Mouse (Mus musculus) liver, adult 2 months (tissue): ENCODE measurements around the gene Pum1.

Source experiments
- CTCF ChIP-seq: fragments of 200-500 bp; IDR thresholded peaks from 2 replicates; pipeline ENCODE4 v1.5.1; 2011; ENCODE audit warnings: low read depth, low read length, control low read depth
- POLR2A ChIP-seq: fragments of 200-500 bp; IDR thresholded peaks from 2 replicates; pipeline ENCODE4 v1.6.1; 2011; ENCODE audit warnings: low read length, control low read depth; ENCODE audit not compliant: insufficient read depth; ENCODE audit errors: extremely low read depth

- TF ChIP-seq POLR2A: no peak
- TF ChIP-seq CTCF: no peak
Observed at GRCm38 (mm10) chr4:130703601-130704000, 40.5 kb downstream of the Pum1 start.
